Mouse (Mus musculus) Patski (cell line): ENCODE data around the gene Tceal1. TPM values are rescaled to one million over a fixed set of nuclear protein-coding genes. Genes with fewer than 3 reads are reported as not detected.
A peak's percentile ranks its signal among the peaks of the same experiment; 100 is the strongest.

Source experiments
- ATAC-seq: fragments of 100-300 bp; one replicate; pipeline ENCODE4 v1.8.0; 2021
- CTCF ChIA-PET: fragments of 350-600 bp; sonication (Branson Sonifier 250); formaldehyde crosslinking; loops from one replicate; lab custom pipeline; 2022; ENCODE audit warnings: inconsistent platforms; lab: Charles Lee
- POLR2A ChIA-PET: fragments of 350-600 bp; sonication (Branson Sonifier 250); formaldehyde crosslinking; loops from one replicate; lab custom pipeline; 2022; ENCODE audit warnings: antibody characterized with exemption, inconsistent platforms; lab: Charles Lee
- DNase-seq: peaks from one replicate; pipeline ENCODE4 v3.0.0-alpha.2; 2011; ENCODE audit warnings: low read depth, low spot score
- H3K27me3 ChIP-seq: fragments of 371-371 bp; one replicate; pipeline ENCODE4 v1.5.1; 2021
- CTCF ChIP-seq: fragments of 100-300 bp; IDR thresholded peaks from one replicate; pipeline ENCODE4 v1.5.1; 2021
- in situ Hi-C: fragments of 300-500 bp; cut with MboI; formaldehyde crosslinking; loops from 3 replicates; pipeline ENCODE4 v1.11.1; 2018; ENCODE audit warnings: low pct_unique_long_range_greater_than_20kb, mixed read lengths
- polyA plus RNA-seq: library from polyadenylated mRNA; unstranded; gene quantifications from one replicate; pipeline ENCODE4 v1.2.3, GENCODE M21; 2021

Gene Tceal1
- polyA plus RNA-seq, 1 experiment from 2014 or later, result not detected

DNA sequence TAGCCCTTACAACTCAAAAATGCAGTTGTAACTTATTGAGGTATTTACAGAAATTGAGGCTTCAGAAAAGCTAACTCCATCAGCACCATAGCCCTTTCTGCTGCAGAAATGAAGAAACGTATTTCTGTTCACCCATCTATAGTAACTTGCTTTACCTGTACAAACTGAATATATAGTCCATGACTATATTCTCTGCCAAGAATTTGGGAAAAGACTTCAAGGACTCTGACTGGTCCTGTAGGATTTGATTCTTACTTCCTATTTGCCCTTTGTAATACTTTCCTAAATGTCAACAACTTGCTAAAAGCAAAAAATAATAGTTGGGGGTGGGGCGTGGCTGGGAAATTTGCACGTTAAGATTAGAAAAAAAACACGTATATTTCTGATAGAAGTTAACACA, 24.2 kb downstream of the Tceal1 start:
- no peak for DNase-seq
- ChIA-PET CTCF (interaction anchor here (1.3 kb wide), 2 partner anchors 16 to 18 kb away, joined by 3 read pairs; no protein-coding TSS in a partner anchor), POLR2A (no interaction called here)
- no peak for TF ChIP-seq CTCF
- H3K27me3 ChIP-seq, result peaks cover 9% of the 10 kb centered on the region
- ATAC-seq, result no peak
- in situ Hi-C loops, result no loop called here

DNA sequence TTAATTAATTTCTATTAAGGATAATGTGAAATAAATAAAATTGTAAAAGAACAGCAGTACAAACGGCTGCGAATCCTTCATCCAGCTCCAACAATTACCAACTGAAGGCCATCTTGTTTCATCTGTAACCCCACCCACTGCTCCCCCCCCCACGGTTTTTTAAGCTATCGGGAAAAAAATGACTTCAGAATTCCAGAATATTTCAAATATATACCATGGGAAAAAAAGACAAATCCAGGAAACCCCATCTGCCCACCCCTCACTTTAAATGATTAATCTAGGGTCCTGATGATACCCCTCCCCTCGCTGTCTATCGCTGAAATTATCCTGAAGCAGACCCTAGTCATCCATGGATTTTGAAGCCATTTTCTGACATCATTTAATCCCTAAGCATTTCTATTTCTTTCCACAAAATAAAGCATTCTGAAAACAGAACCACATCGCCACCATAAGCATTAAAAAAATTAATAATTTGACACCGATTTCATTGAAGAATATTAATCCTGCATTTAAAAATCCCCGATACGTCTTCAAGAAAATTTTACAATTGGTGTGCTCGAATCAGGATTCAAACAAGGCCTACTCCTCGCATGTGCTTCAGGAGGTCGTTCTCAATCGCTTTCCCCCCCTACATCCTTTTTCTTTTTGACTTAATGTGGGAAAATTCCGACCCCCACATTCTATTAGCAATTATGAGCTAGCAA, 32.5 kb downstream of the Tceal1 start:
- ChIA-PET POLR2A (no interaction called here), CTCF (interaction anchor here (0.8 kb wide), 1 partner anchor 33 kb away, joined by 3 read pairs; no protein-coding TSS in a partner anchor)
- no peak for TF ChIP-seq CTCF
- ATAC-seq, result no peak
- in situ Hi-C loops, result no loop called here
- no peak for DNase-seq
- peaks cover 17% of the 10 kb centered on the region for H3K27me3 ChIP-seq

DNA sequence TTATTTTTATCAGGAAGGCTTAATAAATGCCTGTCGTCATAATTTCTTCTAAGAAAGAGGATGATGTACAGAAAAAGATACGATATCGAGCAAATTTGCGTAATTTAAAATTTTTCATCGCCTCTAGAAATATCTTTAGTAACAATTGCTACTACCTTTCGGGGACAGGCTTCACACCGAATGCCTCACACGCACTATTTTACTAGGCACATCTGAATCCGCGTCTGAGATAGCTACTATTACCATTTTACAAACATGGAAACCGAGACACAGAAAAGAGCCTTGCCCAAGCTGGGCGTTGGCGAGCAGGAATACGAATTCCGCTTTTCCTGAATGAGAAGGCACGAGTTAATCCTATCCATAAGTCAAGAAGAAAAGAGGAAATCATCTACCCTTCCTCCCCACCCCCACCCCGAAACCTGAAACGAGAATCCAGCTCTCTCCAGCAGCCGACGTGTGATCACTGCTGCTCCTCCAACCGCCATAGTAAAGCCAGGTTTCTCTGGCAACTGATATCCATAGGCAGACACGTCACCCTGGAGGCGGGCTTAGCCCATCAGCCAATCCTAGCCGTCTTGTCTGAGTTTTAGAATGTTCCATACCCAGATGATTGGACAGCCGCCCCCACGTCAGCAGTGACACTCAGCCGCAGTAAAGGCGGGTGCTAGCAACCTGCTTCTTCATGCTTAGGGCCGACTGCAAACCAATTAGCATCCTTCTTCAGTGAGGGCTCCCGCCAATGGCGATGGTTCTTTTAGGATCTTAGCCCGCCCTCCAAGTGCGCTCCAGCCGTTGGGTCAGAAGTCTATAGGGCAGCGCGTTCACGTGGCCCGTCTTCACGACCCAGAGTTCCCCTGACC, 33.2 kb downstream of the Tceal1 start:
- TF ChIP-seq CTCF, result no peak
- peaks cover 14% of the 10 kb centered on the region for H3K27me3 ChIP-seq
- POLR2A ChIA-PET, result interaction anchor here (0.5 to 0.6 kb wide), 2 partner anchors 8 to 272 kb away, joined by 3 to 4 read pairs; no protein-coding TSS in a partner anchor
- CTCF ChIA-PET, result no interaction called here
- ATAC-seq (peak; percentile 97), DNase-seq (peak; percentile 81)
- in situ Hi-C loops, result no loop called here

DNA sequence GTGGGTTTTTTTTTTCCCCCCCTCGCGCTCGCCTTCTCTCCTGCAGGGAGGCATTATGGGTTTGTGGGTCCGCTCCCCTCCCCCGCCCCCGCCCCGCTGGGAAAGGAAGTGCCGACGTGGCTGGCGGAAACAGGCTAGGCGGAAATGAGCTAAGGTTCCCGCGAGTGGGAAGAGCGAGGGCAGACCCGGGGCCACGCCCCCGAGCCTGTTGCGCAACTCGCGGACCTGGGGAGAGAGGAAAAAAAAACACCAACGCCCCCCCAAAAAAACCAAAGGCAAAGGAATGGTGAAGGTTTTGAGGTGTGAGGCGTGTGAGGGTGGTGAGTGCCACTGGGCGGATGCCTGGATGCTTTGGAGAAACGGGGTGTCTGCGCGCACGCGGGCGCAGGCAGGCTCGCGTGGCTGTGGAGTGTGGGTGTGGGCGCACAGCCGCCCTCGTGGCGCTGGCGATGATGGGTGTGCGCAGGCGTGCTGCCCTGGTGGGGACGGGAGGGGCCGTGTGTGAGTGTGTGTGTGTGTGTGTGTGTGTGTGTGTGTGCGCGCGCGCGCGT, 33.9 kb downstream of the Tceal1 start:
- in situ Hi-C loops, result no loop called here
- peak; percentile 36 for ATAC-seq
- CTCF ChIA-PET, result no interaction called here

GRCm38 (mm10) chrX:136742241-136742640, 34.5 kb downstream of the Tceal1 start:
- no peak for TF ChIP-seq CTCF
- in situ Hi-C loops, result no loop called here
- no peak for ATAC-seq
- no peak for DNase-seq
- CTCF ChIA-PET, result no interaction called here
- peaks cover 16% of the 10 kb centered on the region for H3K27me3 ChIP-seq
- POLR2A ChIA-PET, result no interaction called here

More for the DNA sequence above, 33.9 kb downstream of the Tceal1 start:
- POLR2A ChIA-PET, result interaction anchor here (0.6 kb wide), 1 partner anchor 9 kb away, joined by 4 read pairs; no protein-coding TSS in a partner anchor
- no peak for TF ChIP-seq CTCF
- DNase-seq, result no peak
- peaks cover 16% of the 10 kb centered on the region for H3K27me3 ChIP-seq

DNA sequence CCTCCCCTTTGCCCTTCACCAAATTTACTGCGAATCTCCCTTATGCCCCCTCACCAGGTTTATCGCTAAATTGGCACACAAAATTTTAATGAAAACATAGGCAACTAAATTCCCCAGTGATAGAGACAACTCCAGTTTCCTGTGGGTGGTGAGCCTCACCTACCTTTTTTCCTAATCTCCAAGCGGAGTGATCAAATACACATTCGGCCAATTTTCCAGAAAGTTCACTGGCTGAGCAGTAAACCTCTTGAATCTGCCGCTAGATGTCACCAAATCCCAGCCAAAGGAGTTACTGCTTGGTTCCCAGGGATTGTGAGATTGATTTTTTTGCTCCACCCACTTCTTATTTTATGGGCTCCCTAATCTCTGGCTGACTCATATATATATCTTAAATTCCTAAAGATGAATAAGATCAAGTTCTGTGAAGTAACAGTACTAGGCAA, 34.9 kb downstream of the Tceal1 start:
- H3K27me3 ChIP-seq, result peaks cover 16% of the 10 kb centered on the region
- ChIA-PET POLR2A (no interaction called here), CTCF (no interaction called here)
- TF ChIP-seq CTCF, result peak; percentile 76
- in situ Hi-C loops, result no loop called here
- DNase-seq, result no peak
- ATAC-seq, result no peak

GRCm38 (mm10) chrX:136743459-136743858, 35.7 kb downstream of the Tceal1 start, which contains the start of gene Morf4l2:
Morf4l2 (minus strand) TSS chrX:136743690.
- CTCF ChIA-PET, result no interaction called here
- TF ChIP-seq CTCF, result no peak
- POLR2A ChIA-PET, result no interaction called here
- ATAC-seq (no peak), DNase-seq (no peak)
- in situ Hi-C loops, result no loop called here
- peaks cover 23% of the 10 kb centered on the region for H3K27me3 ChIP-seq

GRCm38 (mm10) chrX:136744663-136745062, 36.9 kb downstream of the Tceal1 start:
- ATAC-seq, result no peak
- CTCF ChIA-PET, result interaction anchor here (1.0 to 3.0 kb wide), 4 partner anchors 9 to 130 kb away, joined by 3 to 8 read pairs (median 4); no protein-coding TSS in a partner anchor
- in situ Hi-C loops, result loop anchor here (5.0 kb wide), 2 partner anchors 78 to 268 kb away; partner anchors contain the start of gene Plp1

DNA sequence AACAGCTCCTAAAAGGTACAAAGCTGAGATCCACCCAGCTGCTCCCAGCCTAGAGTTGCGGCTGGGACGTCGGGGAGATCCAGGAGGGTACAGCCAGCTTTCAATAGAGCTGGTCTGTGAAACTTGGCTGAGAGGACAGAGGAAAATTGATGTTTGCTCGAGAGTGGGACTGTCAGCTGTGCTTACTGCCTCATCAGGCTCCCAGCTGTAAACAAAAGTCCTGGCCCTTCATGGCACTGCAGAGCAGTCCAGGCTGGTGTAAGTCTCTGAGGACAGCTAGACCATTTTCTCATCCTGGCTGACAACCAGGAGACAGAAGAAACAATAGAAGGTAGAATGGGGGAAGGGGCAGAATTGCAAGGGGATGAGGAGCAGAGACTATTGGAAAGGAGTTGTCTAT, 41.5 kb downstream of the Tceal1 start:
- in situ Hi-C loops, result loop anchor here (5.0 kb wide), 2 partner anchors 73 to 263 kb away; partner anchors contain the start of gene Plp1
- H3K27me3 ChIP-seq, result peaks cover 33% of the 10 kb centered on the region
- POLR2A ChIA-PET, result no interaction called here
- no peak for TF ChIP-seq CTCF
- ATAC-seq, result no peak
- CTCF ChIA-PET, result interaction anchor here (1.5 kb wide), 1 partner anchor 15 kb away, joined by 4 read pairs; no protein-coding TSS in a partner anchor
- DNase-seq, result no peak

More at GRCm38 (mm10) chrX:136744663-136745062, 36.9 kb downstream of the Tceal1 start:
- POLR2A ChIA-PET, result no interaction called here
- TF ChIP-seq CTCF, result peak; percentile 14
- H3K27me3 ChIP-seq, result peaks cover 20% of the 10 kb centered on the region
- DNase-seq, result no peak

GRCm38 (mm10) chrX:136755464-136755863, 47.7 kb downstream of the Tceal1 start:
- ATAC-seq (no peak), DNase-seq (no peak)
- ChIA-PET POLR2A (no interaction called here), CTCF (no interaction called here)
- no peak for TF ChIP-seq CTCF
- in situ Hi-C loops, result no loop called here
- H3K27me3 ChIP-seq, result peaks cover 17% of the 10 kb centered on the region

Other genes with a start within 250 kb of the Tceal1 start
- not detected for gene Kir3dl1, start 190.0 kb upstream of the Tceal1 start, polyA plus RNA-seq
- gene Kir3dl2, start 163.9 kb upstream of the Tceal1 start, polyA plus RNA-seq, result not detected
- gene Tceal3, start 117.1 kb upstream of the Tceal1 start, polyA plus RNA-seq, result not detected
- 274 TPM for gene Morf4l2, start 35.7 kb downstream of the Tceal1 start, polyA plus RNA-seq
- gene Glra4, start 72.2 kb downstream of the Tceal1 start, polyA plus RNA-seq, result 0.04 TPM
- 4.3 TPM for gene Plp1, start 114.7 kb downstream of the Tceal1 start, polyA plus RNA-seq
- 0.08 TPM for gene Rab9b, start 160.8 kb downstream of the Tceal1 start, polyA plus RNA-seq
- not detected for gene H2bfm, start 219.3 kb downstream of the Tceal1 start, polyA plus RNA-seq